Mouse (Mus musculus): ENCODE results near the gene Zfp646.

Gene Zfp646

GRCm38 (mm10) chr7:127919290-127919689, 43.3 kb downstream of the Zfp646 start:
- DNase-seq (ENCODE audit: low spot score) = no peak

- no peak for DNase-seq (ENCODE audit: low spot score)
Observed at GRCm38 (mm10) chr7:127921516-127921915, 45.5 kb downstream of the Zfp646 start.

GRCm38 (mm10) chr7:127922451-127923275, 46.6 kb downstream of the Zfp646 start:
- no peak for DNase-seq (ENCODE audit: low spot score)

GRCm38 (mm10) chr7:127923714-127924113, 47.7 kb downstream of the Zfp646 start:
- DNase-seq (ENCODE audit: low spot score) = no peak

GRCm38 (mm10) chr7:127925252-127925651, 49.2 kb downstream of the Zfp646 start:
- no peak for DNase-seq (ENCODE audit: low spot score)

- no peak for DNase-seq (ENCODE audit: low spot score)
Observed at GRCm38 (mm10) chr7:127926066-127926465, 50.0 kb downstream of the Zfp646 start.

GRCm38 (mm10) chr7:127926846-127927245, 50.8 kb downstream of the Zfp646 start:
- DNase-seq (ENCODE audit: low spot score) = no peak

GRCm38 (mm10) chr7:127927726-127928125, 51.7 kb downstream of the Zfp646 start:
- no peak for DNase-seq (ENCODE audit: low spot score)

- no peak for DNase-seq (ENCODE audit: low spot score)
Observed at GRCm38 (mm10) chr7:127928596-127928995, 52.6 kb downstream of the Zfp646 start.

GRCm38 (mm10) chr7:127929923-127930322, 53.9 kb downstream of the Zfp646 start, which contains the start of gene Prss8:
Gene Prss8, minus strand, starts transcription at chr7:127930104.
- no peak for DNase-seq (ENCODE audit: low spot score)

GRCm38 (mm10) chr7:127930636-127931035, 54.6 kb downstream of the Zfp646 start:
- no peak for DNase-seq (ENCODE audit: low spot score)

GRCm38 (mm10) chr7:127931351-127932135, 55.5 kb downstream of the Zfp646 start:
- DNase-seq (ENCODE audit: low spot score) = no peak

GRCm38 (mm10) chr7:127932273-127933031, 56.4 kb downstream of the Zfp646 start:
- DNase-seq (ENCODE audit: low spot score) = no peak

GRCm38 (mm10) chr7:127934075-127934474, 58.1 kb downstream of the Zfp646 start:
- no peak for DNase-seq (ENCODE audit: low spot score)

- peak; percentile 85 for DNase-seq (ENCODE audit: low spot score)
Observed at GRCm38 (mm10) chr7:127935028-127935722, 59.2 kb downstream of the Zfp646 start.
